Mouse (Mus musculus) c-Kit-negative CD71-positive TER-119-positive erythroid progenitor cells, embryonic 14.5 days (primary cell): Measurements from ENCODE around the gene Tmbim7.
"Not testable (repeated sequence)": the region's sequence is repeated elsewhere in the genome, so short reads cannot be mapped to it uniquely, and the experiment has no call there.

Experiments used
- DNase-seq: peaks from one replicate; pipeline ENCODE4 v3.0.0-alpha.2; 2013; ENCODE audit warnings: low read depth, low spot score

The Tmbim7 gene

DNA sequence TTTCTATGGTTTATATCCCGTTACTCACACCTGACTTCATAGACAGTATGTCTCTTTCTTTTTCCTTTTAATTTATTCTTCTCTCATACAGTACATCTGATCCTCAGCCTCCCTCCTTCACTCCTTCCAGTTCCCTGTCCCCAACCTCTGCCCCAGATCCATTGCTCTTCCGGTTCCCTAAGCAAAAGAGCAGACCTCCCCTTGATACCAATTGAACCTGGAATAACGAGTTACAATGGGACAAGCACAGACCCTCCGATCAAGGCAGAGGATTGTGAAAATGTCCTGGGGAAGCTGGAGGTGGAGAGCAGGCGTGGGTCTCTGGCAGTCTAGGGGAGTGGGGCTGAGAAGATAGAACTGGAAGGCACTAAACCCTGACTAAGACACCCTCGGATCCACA lies at the start of gene Tmbim7:
Gene Tmbim7 (plus strand): TSS at position 301 of the 400 bp plus-strand sequence.
- DNase-seq: no peak

DNA sequence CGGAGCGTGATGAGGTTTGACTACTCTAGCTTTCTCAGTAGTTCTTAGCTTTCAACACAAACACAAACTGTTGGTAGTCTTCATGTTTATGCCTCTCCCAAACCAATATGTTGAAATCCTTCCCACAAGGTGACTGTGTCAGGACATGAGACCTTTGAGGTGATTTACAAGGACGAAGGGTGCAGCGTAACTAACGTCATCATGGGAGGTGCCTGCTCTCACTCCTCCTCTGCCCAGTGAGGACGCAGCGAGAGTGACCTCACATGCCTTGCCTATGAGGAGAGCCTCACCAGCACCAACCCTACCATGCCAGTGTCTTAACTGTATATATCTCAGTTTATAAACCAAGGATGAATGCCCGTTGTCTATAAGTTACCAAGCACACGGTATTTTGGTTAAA lies 43.9 kb upstream of the Tmbim7 start:
- no peak for DNase-seq

DNA sequence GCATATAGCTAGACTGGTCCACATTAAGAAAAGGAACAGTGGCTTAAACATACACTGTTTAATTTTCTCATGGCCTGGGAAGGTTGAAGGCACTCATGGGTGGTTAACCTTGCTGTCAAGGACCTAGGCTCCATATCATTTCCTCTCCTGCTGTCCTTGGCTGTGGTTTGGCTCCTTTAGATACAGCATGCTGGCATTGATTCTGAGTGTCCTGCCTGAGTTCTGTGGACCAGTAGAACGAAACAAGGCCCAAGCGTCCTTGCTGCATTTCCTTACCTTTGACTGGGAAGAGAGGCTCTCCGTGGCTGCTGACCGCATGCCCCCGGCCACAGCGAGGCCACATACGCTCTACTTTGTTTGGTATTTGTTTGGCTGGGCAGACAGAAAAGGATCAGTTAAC lies 41.7 kb upstream of the Tmbim7 start:
- no peak for DNase-seq

DNA sequence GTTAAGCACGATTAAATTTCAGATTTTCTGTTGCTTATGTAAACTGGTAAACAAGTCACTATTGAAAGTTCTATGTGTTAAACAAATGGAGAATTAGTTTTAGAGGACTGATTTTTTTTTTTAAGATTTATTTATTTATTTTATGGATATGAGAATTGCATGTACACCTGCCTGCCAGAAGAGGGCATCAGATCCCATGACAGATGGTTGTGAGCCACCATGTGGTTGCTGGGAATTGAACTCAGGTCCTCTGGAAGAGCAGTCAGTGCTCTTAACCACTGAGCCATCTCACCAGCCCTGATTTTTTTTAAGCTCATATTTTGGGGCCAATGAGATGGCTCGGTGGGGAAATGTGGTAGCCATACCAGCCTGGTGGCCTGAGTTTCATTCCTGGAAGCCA lies 39.1 kb upstream of the Tmbim7 start:
- DNase-seq: not testable (repeated sequence)

DNA sequence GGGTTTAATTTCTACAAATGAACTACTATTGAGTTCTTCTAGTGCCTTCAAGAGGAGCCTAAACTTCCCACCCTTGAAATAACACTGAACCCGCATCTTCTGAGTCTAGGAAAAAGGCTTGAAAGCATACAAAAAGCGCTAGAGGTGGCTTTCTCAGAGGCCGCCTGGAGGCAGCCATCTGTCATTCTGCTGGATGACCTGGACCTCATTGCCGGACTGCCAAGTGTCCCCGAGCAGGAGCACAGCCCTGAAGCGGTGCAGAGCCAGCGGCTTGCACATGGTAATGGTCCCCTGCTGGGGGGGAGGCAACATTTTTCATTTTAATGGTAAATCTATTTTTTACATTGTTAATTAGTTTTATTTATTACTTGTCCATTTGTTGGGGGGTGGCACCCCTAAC lies 30.5 kb upstream of the Tmbim7 start:
- no peak for DNase-seq

DNA sequence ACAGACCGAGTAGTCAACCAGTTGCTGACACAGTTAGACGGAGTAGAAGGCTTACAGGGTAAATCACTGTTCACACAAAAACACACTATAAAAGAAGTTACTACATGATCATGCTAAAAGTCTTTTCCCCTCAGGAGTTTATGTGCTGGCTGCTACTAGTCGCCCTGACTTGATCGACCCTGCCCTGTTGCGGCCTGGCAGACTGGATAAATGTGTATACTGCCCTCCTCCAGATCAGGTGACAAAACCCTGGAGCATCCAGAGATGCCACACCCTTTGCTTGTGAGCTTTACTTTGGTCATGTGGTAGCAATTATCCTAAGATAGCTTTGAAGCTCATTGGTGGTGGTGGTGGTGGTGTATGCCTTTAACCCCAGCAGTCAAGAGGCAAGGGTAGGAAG lies 20.9 kb upstream of the Tmbim7 start:
- DNase-seq: no peak

DNA sequence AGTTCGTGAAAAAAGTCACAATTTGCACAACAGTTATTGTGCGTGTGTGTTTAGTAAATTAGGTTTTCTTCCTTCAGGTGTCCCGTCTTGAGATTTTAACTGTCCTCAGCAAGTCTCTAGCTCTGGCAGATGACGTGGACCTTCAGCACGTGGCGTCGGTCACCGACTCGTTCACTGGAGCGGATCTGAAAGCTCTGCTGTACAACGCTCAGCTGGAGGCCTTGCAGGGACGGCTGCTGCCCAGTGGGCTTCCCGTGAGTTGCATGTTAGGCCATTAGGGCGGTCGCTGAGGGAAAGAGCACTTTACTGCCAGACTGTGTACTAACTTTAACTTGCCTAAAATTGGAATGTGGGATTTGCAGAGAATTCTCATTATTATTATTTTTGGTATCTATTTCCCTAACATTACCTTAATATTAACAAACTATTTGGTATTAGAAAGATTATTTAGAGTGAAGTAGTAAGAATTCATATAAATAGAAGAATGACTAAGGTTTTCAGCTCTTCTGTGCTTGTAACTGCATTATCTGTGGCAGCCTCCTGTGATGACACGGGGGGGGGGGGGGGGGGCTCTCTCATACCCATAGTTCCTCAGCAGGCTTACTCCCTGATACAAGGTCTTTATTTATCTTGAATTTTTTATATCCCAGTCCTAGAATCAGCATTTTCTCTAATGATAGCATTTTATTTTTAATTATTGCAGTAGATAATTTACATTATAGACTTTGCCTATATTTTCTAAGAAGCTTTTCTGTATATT lies 19.3 kb upstream of the Tmbim7 start:
- DNase-seq: no peak

DNA sequence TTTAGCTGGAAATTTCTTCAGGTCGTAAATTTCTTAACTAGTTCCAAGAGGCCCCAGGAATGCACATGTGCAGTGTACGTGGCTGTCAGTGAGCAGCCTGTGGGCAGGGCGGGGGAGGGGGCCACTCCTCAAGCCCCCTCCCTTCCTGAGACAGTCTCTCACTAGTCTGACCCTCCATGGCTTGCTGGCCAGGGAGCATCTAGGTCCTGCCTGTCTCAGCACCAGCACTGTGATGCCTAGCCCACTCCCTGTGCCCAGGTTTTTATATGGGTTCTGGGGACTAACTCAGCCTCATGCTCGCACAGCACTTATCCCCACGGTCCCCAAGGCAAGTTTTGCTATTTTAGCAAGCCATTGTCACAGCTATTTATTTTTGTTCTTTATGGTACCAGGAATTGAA lies 18.7 kb upstream of the Tmbim7 start:
- DNase-seq: no peak

DNA sequence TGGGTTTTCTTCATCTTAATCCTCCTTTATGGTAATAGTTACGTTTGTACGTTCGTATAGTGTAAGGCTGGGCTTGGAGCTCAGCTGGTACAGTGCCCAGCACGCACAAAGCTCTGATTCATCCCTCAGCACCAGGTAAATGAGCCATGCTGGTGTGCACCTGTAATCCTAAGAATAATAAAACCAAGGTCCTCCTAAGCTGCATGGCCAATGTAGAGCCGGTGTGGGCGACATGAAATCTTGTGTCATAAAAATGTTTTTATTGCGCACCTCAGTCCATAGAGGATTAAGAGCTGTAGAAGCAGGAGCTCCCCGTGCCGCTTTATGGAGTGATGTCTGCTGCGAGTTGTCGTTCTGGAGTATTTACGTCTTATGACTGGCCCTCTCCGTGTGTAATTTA lies 17.7 kb upstream of the Tmbim7 start:
- DNase-seq: no peak

DNA sequence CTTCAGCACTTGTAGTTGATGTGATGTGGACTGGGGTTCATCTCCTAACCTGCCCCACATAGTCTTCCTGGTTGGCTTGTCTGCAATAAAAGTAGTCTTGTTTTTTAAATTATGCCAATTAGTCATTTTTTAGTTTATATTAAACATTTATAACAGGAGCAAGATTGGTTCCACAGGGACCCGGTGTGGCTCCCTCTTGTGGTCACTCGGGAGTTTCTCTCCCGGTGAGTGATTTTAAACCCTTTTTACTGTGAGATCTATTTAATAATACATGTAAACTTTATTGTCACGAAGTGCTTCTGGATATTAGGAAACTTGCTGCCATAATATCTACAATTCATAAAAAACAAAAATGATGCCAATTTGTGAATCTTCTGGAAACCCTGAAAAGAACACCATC lies 17.0 kb upstream of the Tmbim7 start:
- no peak for DNase-seq

DNA sequence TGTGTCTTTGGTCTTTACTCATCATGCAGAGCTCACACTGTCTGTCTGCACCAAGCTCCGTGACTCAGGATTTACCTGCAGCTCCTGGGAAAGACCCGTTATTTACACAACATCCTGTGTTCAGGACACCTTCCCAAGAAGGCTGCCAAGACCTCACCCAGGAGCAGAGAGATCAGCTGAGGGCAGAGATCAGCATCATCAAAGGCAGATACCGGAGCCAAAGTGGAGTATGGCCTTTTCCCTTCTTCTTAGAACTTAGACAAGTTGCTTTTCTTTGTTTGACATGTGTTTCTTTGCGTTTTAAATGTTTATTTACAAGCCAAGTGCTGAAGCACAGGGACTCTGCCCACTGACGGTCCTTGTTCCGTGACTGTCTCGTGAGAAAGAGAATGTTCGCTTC lies 15.7 kb upstream of the Tmbim7 start:
- DNase-seq: no peak

DNA sequence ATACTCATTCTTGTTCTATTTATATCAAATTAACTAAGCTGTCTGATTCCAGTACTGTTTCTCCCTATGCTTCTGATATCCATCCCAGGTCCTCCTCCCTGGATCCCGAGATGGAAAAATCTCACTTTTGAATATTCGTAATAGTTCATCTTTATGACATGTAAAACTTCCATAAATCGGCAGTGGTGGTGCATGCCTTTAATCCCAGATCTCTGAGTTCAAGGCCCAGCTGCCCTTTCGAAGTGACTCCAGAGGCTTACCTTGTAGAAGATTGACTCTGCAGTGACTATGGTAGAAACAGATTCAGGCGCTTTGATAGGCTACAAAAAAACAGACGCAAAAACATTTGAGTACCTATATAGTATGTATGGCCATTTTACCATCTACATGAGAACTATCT lies 6.4 kb upstream of the Tmbim7 start:
- DNase-seq: no peak

DNA sequence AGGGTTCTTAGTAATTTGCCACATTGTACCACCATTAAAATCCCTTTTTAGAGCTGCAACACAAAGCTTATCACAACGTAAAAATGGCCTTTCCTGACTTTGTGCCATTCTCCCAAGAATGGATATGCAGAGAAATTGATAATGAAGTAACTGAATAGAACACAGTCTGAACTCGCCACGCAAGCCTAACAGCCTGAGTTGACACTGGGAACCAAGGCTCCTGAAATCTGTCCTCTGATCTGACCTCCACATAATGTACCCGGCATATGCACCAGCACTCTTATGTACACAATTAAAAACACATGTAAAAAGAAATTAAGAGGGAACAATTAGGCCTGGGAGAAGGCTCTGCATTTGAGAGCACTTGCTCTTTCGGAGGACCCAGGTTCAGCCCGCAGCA lies 5.7 kb upstream of the Tmbim7 start:
- no peak for DNase-seq

DNA sequence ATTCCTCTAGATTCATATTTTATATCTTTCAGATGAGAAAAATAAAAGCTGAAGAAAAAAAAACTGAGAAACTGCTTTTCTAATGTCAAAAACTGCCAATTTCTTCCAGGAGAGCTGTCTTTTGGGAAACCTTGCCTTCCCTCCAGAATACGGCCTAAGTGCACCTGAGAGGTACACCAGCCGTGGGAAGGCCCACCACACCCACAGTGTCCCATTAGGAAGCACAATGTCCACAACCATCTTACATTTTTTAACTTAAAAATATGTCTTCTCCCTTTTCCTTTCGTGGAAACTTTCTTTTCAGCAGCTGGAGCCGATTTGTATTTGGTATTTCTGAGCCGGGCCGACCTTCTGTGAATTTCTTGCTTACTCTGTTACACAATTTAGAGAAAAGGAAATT lies 4.4 kb upstream of the Tmbim7 start:
- peak; percentile 5 for DNase-seq

DNA sequence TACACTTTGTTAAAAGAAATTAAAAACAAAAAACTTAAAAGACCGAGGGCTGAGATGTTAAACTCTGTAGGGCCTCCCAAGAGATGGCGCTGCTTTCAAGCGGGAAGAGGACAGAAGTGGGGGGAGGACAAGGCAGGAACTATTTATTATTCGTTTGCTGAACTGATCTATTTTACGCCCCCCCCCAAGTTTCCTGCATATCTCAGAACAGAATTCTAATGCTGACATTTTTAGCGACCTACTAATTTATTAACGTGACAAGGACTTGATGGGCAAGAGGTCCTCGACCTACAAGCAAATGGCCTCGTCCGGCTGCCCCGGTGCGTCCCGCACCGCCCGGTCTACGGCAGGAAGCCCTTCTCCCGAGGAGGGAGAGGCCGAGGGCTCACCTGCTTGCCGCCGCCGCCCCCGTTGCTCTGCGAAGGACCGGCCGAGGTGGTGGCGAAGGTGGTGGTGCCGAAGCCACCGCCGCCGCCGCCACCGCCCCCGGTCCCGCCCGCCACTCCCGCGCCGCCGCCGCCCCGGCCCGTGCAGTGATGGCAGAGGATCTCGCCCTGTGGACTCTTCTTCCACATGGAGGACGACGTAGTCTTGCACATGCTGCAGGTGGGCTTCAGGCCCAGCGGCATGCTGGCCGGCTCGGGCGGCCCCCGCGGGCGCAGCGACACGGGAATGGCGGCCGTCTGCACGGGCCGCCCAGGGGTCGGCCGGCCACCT lies 3.8 kb upstream of the Tmbim7 start:
- DNase-seq: peak; percentile 47

DNA sequence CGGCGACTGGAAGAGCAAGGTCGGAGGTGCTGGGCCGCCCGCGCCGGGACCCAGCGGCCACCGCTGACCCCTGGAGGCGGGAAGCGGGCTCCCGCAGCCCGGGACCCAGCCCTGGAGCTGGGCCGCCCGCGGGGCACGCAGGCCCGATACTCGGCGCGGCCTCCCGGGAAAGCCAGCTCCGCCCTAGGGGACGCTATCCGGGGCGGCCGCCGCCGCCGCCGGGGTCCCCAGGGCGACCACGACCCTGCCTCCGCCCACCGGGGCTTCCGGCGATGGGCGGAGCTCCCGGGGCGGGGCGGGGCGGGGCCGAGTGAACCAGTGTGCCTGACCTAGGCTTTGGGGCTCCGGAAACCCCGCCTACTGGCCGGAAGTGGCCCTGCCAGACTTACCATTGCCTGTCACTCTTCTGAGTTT lies 3.3 kb upstream of the Tmbim7 start:
- peak; percentile 79 for DNase-seq

DNA sequence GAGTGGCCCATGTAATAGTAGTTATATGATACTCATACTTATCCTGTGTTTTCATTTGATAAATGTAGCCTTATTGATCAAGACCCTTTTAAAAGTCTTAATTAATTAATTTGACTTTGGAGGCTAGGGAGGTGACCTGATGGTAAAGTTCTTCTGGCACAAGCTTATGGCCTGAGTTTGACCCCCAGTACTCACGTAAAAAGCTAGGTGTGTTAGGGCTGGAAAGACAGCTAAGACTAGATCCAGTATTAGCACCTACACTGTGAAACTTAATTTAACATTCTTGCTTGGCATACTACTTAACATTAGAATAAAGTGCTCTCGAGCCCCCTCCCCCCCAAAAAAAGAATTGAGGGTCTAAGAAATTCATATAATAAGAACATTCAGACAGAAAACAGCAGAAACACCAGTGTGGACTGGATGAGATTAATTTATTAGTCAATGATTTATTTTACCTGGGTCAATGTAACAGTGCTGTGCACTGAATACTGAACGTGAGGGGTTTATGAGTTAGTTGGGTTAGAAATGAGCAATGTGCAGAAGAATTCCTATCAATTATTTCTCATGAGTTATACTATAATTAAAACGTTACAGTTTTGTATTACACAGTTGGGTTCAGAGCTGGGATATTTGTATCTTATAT lies 2.7 kb upstream of the Tmbim7 start:
- DNase-seq: no peak

DNA sequence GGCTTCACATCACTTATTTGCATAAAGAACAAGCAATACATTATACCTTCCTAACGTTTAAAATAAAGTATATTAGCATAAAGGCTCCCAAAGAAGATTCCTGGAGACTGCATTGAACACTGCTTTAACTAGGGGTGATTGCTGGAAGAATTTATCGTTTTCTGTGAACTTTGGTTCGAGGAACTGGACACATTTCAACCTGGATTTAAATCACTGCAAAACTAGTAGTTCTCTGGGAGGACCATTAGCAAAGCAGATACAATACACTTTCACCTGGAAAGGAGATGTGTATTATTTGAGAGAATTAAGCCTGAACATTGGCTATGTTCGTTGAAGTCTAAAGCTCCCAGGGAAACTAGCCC lies 2.2 kb upstream of the Tmbim7 start:
- DNase-seq: no peak

DNA sequence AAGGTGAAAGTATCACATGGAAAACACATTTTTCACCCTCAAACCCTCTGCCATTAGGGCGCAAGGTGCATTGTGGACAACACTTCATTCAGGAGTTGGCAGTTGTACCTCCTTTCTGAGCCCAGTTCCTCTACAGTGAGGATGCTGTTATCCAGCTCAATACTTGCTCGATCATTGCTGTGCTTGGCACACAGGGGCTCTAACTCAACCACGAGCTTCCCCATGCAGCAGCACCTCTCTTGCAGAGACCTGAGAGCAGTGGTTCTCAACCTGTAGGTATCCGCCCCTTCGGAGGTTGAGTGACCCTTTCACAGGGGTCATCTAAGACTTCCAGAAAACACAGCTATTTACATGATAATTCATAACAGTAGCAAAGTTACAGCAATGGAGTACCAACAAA lies 640 bp downstream of the Tmbim7 start:
- no peak for DNase-seq

DNA sequence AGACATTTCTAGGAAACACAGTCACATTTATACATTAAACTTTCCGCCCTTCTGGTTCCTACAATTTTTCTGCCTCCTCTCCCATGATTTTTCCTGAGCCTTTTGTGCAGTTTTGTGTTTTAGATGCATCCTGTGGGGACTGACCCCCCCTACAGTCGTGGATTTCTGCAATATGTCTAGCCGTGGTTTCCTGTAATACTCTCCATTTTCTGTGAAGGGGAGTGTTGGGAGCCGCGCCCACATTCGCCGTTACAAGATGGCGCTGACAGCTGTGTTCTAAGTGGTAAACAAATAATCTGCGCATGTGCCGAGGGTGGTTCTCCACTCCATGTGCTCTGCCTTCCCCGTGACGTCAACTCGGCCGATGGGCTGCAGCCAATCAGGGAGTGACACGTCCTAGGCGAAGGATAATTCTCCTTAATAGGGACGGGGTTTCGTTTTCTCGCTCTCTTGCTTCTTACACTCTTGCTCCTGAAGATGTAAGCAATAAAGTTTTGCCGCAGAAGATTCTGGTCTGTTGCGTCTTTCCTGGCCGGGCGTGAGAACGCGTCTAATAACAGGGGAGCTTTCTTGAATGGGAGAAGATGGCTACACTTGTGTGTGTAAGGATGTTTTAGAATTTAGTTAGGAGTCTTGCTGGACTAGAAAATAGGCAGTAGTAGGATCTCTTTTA lies 2.1 kb downstream of the Tmbim7 start:
- DNase-seq: not testable (repeated sequence)

DNA sequence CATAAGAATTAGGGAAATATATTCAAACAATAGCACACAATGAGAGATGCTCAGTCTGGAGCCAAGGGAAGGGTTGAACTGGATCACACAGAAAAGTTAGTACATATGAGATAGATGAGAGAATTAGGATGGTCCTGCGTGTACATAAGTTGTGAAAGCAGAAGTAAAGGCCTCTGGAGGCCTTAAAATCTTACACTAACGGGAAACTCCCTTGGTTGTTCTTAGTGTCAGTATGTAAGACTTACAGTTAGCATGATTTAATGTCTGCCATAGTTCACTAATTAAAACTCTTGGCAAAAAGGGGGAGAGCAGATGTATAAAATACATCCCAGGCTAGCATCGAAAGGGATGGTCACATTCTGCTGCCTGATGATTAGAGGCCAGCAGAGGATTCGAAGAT lies 2.8 kb downstream of the Tmbim7 start:
- no peak for DNase-seq

DNA sequence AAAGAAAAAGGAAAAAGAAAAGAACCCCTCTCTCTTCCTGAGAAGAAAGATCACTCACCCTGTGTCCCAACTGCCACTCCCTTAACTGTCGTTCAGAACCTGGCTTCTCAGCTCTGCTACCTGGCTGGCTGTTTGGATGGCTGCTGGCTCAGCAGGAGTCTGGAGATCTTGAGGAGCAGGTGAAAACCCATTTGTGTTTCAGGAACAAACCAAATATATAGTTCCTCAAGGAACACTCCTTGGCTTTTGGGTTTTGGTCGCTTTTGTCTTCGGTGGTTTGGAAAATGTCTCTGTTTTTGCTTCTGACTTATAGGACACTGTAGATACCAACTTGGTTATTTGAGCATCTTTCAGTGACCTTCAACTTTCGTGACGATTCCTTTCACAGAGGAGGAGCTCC lies 6.1 kb downstream of the Tmbim7 start, which contains the start of gene Gatad1:
Gene Gatad1 (minus strand): TSS at position 101 of the 400 bp plus-strand sequence.
- DNase-seq: no peak
